Mouse (Mus musculus) olfactory bulb, adult 2 months (tissue): ENCODE measurements around the gene Cox19.

Source experiments
- CTCF ChIP-seq: fragments of 200-500 bp; IDR thresholded peaks from 2 replicates; pipeline ENCODE4 v1.5.1; 2012; ENCODE audit warnings: low read depth, mild to moderate bottlenecking, low read length, moderate library complexity; ENCODE audit not compliant: insufficient read depth
- POLR2A ChIP-seq: fragments of 200-500 bp; IDR thresholded peaks from 2 replicates; pipeline ENCODE4 v1.6.1; 2012; ENCODE audit warnings: mild to moderate bottlenecking, low read depth, low read length, moderate library complexity; ENCODE audit not compliant: insufficient read depth

GRCm38 (mm10) chr5:139332590-139333272 is 18.5 kb downstream of the Cox19 start:
- no peak for TF ChIP-seq POLR2A
- TF ChIP-seq CTCF: no peak
